Mouse (Mus musculus): ENCODE results near the gene A730061H03Rik.

A730061H03Rik gene

GRCm38 (mm10) chr14:55544334-55544733 is 15.9 kb downstream of the A730061H03Rik start:
- no peak for DNase-seq (ENCODE audit: low read depth, low spot score)
- Histone ChIP-seq H3K36me3 (ENCODE audit: control insufficient read depth, insufficient read depth, low read length, poor library complexity, severe bottlenecking) (peaks cover 16% of the 10 kb centered on the region), H3K27me3 (ENCODE audit: control insufficient read depth, insufficient read depth, low read length, poor library complexity, severe bottlenecking) (no peaks in the 10 kb centered on the region)

GRCm38 (mm10) chr14:55542268-55542667 is 17.9 kb downstream of the A730061H03Rik start:
- DNase-seq (ENCODE audit: low read depth, low spot score) = no peak
- Histone ChIP-seq H3K36me3 (ENCODE audit: control insufficient read depth, insufficient read depth, low read length, poor library complexity, severe bottlenecking) (peaks cover 4% of the 10 kb centered on the region; the same call in 1 of the 2 replicates), H3K27me3 (ENCODE audit: control insufficient read depth, insufficient read depth, low read length, poor library complexity, severe bottlenecking) (no peaks in the 10 kb centered on the region)

GRCm38 (mm10) chr14:55540787-55541321 is 19.4 kb downstream of the A730061H03Rik start:
- peak; percentile 84 for DNase-seq (ENCODE audit: low read depth, low spot score)
- Histone ChIP-seq H3K27me3 (ENCODE audit: control insufficient read depth, insufficient read depth, low read length, poor library complexity, severe bottlenecking) (no peaks in the 10 kb centered on the region), H3K36me3 (ENCODE audit: control insufficient read depth, insufficient read depth, low read length, poor library complexity, severe bottlenecking) (peaks cover 2% of the 10 kb centered on the region; the same call in 1 of the 2 replicates)

- Histone ChIP-seq H3K36me3 (ENCODE audit: control insufficient read depth, insufficient read depth, low read length, poor library complexity, severe bottlenecking) (peaks cover under 1% of the 10 kb centered on the region; the same call in 1 of the 2 replicates), H3K27me3 (ENCODE audit: control insufficient read depth, insufficient read depth, low read length, poor library complexity, severe bottlenecking) (no peaks in the 10 kb centered on the region)
- DNase-seq (ENCODE audit: low read depth, low spot score) = peak; percentile 87
These were observed 20.0 kb downstream of the A730061H03Rik start, which contains the start of gene Pck2 for GRCm38 (mm10) chr14:55540067-55540786. Gene Pck2, plus strand, starts transcription at chr14:55540266.

- DNase-seq (ENCODE audit: low read depth, low spot score) = peak; percentile 61
- no peaks in the 10 kb centered on the region for H3K36me3 ChIP-seq (ENCODE audit: control insufficient read depth, insufficient read depth, low read length, poor library complexity, severe bottlenecking)
- H3K27me3 ChIP-seq (ENCODE audit: control insufficient read depth, insufficient read depth, low read length, poor library complexity, severe bottlenecking) = no peaks in the 10 kb centered on the region
These were observed 24.0 kb downstream of the A730061H03Rik start for GRCm38 (mm10) chr14:55536116-55536745.

- DNase-seq (ENCODE audit: low read depth, low spot score) = peak; percentile 77
- no peaks in the 10 kb centered on the region for H3K27me3 ChIP-seq (ENCODE audit: control insufficient read depth, insufficient read depth, low read length, poor library complexity, severe bottlenecking)
- H3K36me3 ChIP-seq (ENCODE audit: control insufficient read depth, insufficient read depth, low read length, poor library complexity, severe bottlenecking) = no peaks in the 10 kb centered on the region
These were observed 32.3 kb downstream of the A730061H03Rik start for GRCm38 (mm10) chr14:55527940-55528339.

GRCm38 (mm10) chr14:55526674-55527073 is 33.5 kb downstream of the A730061H03Rik start:
- Histone ChIP-seq H3K27me3 (ENCODE audit: control insufficient read depth, insufficient read depth, low read length, poor library complexity, severe bottlenecking) (no peaks in the 10 kb centered on the region), H3K36me3 (ENCODE audit: control insufficient read depth, insufficient read depth, low read length, poor library complexity, severe bottlenecking) (no peaks in the 10 kb centered on the region)
- no peak for DNase-seq (ENCODE audit: low read depth, low spot score)

- no peak for DNase-seq (ENCODE audit: low read depth, low spot score)
- peaks cover 3% of the 10 kb centered on the region; the same call in 1 of the 2 replicates for H3K27me3 ChIP-seq (ENCODE audit: control insufficient read depth, insufficient read depth, low read length, poor library complexity, severe bottlenecking)
- H3K36me3 ChIP-seq (ENCODE audit: control insufficient read depth, insufficient read depth, low read length, poor library complexity, severe bottlenecking) = no peaks in the 10 kb centered on the region
These were observed 35.4 kb downstream of the A730061H03Rik start, which contains the start of gene Nrl for GRCm38 (mm10) chr14:55524785-55525184. Gene Nrl, minus strand, starts transcription at chr14:55524981.

GRCm38 (mm10) chr14:55524062-55524461 is 36.1 kb downstream of the A730061H03Rik start:
- no peak for DNase-seq (ENCODE audit: low read depth, low spot score)
- Histone ChIP-seq H3K36me3 (ENCODE audit: control insufficient read depth, insufficient read depth, low read length, poor library complexity, severe bottlenecking) (no peaks in the 10 kb centered on the region), H3K27me3 (ENCODE audit: control insufficient read depth, insufficient read depth, low read length, poor library complexity, severe bottlenecking) (peaks cover 3% of the 10 kb centered on the region; the same call in 1 of the 2 replicates)

- Histone ChIP-seq H3K27me3 (ENCODE audit: control insufficient read depth, insufficient read depth, low read length, poor library complexity, severe bottlenecking) (peaks cover 3% of the 10 kb centered on the region; the same call in 1 of the 2 replicates), H3K36me3 (ENCODE audit: control insufficient read depth, insufficient read depth, low read length, poor library complexity, severe bottlenecking) (no peaks in the 10 kb centered on the region)
- DNase-seq (ENCODE audit: low read depth, low spot score) = peak; percentile 41
These were observed 39.5 kb downstream of the A730061H03Rik start for GRCm38 (mm10) chr14:55520451-55521361.

- no peak for DNase-seq (ENCODE audit: low read depth, low spot score)
- peaks cover 3% of the 10 kb centered on the region; the same call in 1 of the 2 replicates for H3K27me3 ChIP-seq (ENCODE audit: control insufficient read depth, insufficient read depth, low read length, poor library complexity, severe bottlenecking)
- no peaks in the 10 kb centered on the region for H3K36me3 ChIP-seq (ENCODE audit: control insufficient read depth, insufficient read depth, low read length, poor library complexity, severe bottlenecking)
These were observed 40.6 kb downstream of the A730061H03Rik start for GRCm38 (mm10) chr14:55519604-55520003.

GRCm38 (mm10) chr14:55518897-55519296 is 41.3 kb downstream of the A730061H03Rik start:
- Histone ChIP-seq H3K36me3 (ENCODE audit: control insufficient read depth, insufficient read depth, low read length, poor library complexity, severe bottlenecking) (no peaks in the 10 kb centered on the region), H3K27me3 (ENCODE audit: control insufficient read depth, insufficient read depth, low read length, poor library complexity, severe bottlenecking) (peaks cover 3% of the 10 kb centered on the region; the same call in 1 of the 2 replicates)
- no peak for DNase-seq (ENCODE audit: low read depth, low spot score)

- no peak for DNase-seq (ENCODE audit: low read depth, low spot score)
- H3K36me3 ChIP-seq (ENCODE audit: control insufficient read depth, insufficient read depth, low read length, poor library complexity, severe bottlenecking) = no peaks in the 10 kb centered on the region
- H3K27me3 ChIP-seq (ENCODE audit: control insufficient read depth, insufficient read depth, low read length, poor library complexity, severe bottlenecking) = no peaks in the 10 kb centered on the region; the same call in 1 of the 2 replicates
These were observed 44.4 kb downstream of the A730061H03Rik start for GRCm38 (mm10) chr14:55515846-55516245.

- no peak for DNase-seq (ENCODE audit: low read depth, low spot score)
- H3K36me3 ChIP-seq (ENCODE audit: control insufficient read depth, insufficient read depth, low read length, poor library complexity, severe bottlenecking) = no peaks in the 10 kb centered on the region
- H3K27me3 ChIP-seq (ENCODE audit: control insufficient read depth, insufficient read depth, low read length, poor library complexity, severe bottlenecking) = no peaks in the 10 kb centered on the region
These were observed 46.3 kb downstream of the A730061H03Rik start for GRCm38 (mm10) chr14:55513927-55514326.
